Mouse (Mus musculus) stomach, embryonic 15.5 days (tissue): ENCODE data around the gene Tec. TPM values are rescaled to one million over a fixed set of nuclear protein-coding genes. Genes with fewer than 3 reads are reported as not detected.
A peak's percentile ranks its signal among the peaks of the same experiment; 100 is the strongest.

Experiments used
- ATAC-seq: fragments of 200-750 bp; cut with Nextera tagmentation; 2 replicates; pipeline ENCODE4 v1.8.0; 2017; ENCODE audit warnings: low read depth, moderate number of reproducible peaks, moderate TSS enrichment; ENCODE audit not compliant: insufficient read depth, low FRiP score
- H3K27ac ChIP-seq: fragments of 300-500 bp; sonication (generic); 2 replicates; pipeline ENCODE4 v1.5.1; 2015; ENCODE audit warnings: mild to moderate bottlenecking, inconsistent platforms
- H3K27me3 ChIP-seq: fragments of 300-500 bp; sonication (generic); replicated peaks from 2 replicates; pipeline ENCODE4 v1.6.1; 2015; ENCODE audit warnings: inconsistent platforms
- H3K36me3 ChIP-seq: fragments of 300-500 bp; sonication (generic); 2 replicates; pipeline ENCODE4 v1.6.1; 2015; ENCODE audit warnings: inconsistent platforms
- H3K4me1 ChIP-seq: fragments of 300-500 bp; sonication (generic); 2 replicates; pipeline ENCODE4 v1.6.1; 2015; ENCODE audit warnings: inconsistent platforms
- H3K4me2 ChIP-seq: fragments of 300-500 bp; sonication (generic); 2 replicates; pipeline ENCODE4 v1.6.1; 2015; ENCODE audit warnings: mild to moderate bottlenecking, inconsistent platforms
- H3K4me3 ChIP-seq: fragments of 300-500 bp; sonication (generic); replicated peaks from 2 replicates; pipeline ENCODE4 v1.5.1; 2015; ENCODE audit warnings: inconsistent platforms
- H3K9ac ChIP-seq: fragments of 300-500 bp; sonication (generic); 2 replicates; pipeline ENCODE4 v1.6.1; 2015; ENCODE audit warnings: inconsistent platforms
- H3K9me3 ChIP-seq: fragments of 300-500 bp; sonication (generic); 2 replicates; pipeline ENCODE4 v1.6.1; 2016; ENCODE audit warnings: inconsistent platforms
- WGBS: fragments of 180-500 bp; shearing (Covaris S2); methylation state at CpG from one replicate; pipeline ENCODE4 v1.1.7; 2015; 5-methylcytosine and 5-hydroxymethylcytosine counted together
- polyA plus RNA-seq: library from polyadenylated mRNA; unstranded; fragments of >200 nt; fragmentation: Nextera tagmentation; extraction: Ambion mirVana; gene quantifications from 2 replicates; pipeline ENCODE4 v1.2.1, GENCODE M21; 2015

Tec gene
- 9.9 and 10.8 TPM in 2 replicates for polyA plus RNA-seq

GRCm38 (mm10) chr5:72868091-72868875 is at the start of gene Tec:
Tec (minus strand) TSS chr5:72868483.
- Histone ChIP-seq H3K4me1 (peaks cover 8% of the 10 kb centered on the region; the same call in 1 of the 2 replicates), H3K36me3 (no peaks in the 10 kb centered on the region), H3K9me3 (no peaks in the 10 kb centered on the region), H3K4me2 (peak within 1 kb of the TSS; percentile 97), H3K27ac (peak within 1 kb of the TSS; percentile 59; the same call in 1 of the 2 replicates), H3K4me3 (peak within 1 kb of the TSS; percentile 59), H3K27me3 (no peaks in the 10 kb centered on the region), H3K9ac (peak within 1 kb of the TSS; percentile 43)
- under 1% methylated on average over 59 of the region's 60 CpGs for WGBS
- ATAC-seq, result peak; percentile 95

- H3K4me2 ChIP-seq, result peak overlapping the region; percentile 61
- H3K4me3 ChIP-seq, result peak overlapping the region; percentile 97; the same call in 1 of the 2 replicates
- no peak overlapping the region for H3K9ac ChIP-seq
- H3K9me3 ChIP-seq, result no peaks in the 10 kb centered on the region
- H3K27me3 ChIP-seq, result no peaks in the 10 kb centered on the region
- no peaks in the 10 kb centered on the region for H3K36me3 ChIP-seq
- ATAC-seq, result no peak
- WGBS, result 13% methylated on average over 1 of the region's 1 CpGs
- H3K27ac ChIP-seq, result peak overlapping the region; percentile 62; the same call in 1 of the 2 replicates
- peaks cover 16% of the 10 kb centered on the region for H3K4me1 ChIP-seq
These were observed 48.6 kb upstream of the Tec start for GRCm38 (mm10) chr5:72916851-72917250.

GRCm38 (mm10) chr5:72916048-72916447 is 47.8 kb upstream of the Tec start:
- H3K36me3 ChIP-seq, result no peaks in the 10 kb centered on the region
- peak overlapping the region; percentile 97 for H3K4me3 ChIP-seq
- peak overlapping the region; percentile 61 for H3K4me2 ChIP-seq
- peak overlapping the region; percentile 99; the same call in 1 of the 2 replicates for H3K27ac ChIP-seq
- peaks cover 16% of the 10 kb centered on the region for H3K4me1 ChIP-seq
- 23% methylated on average over 4 of the region's 4 CpGs for WGBS
- no peaks in the 10 kb centered on the region for H3K9me3 ChIP-seq
- H3K27me3 ChIP-seq, result no peaks in the 10 kb centered on the region
- no peak for ATAC-seq
- peak overlapping the region; percentile 99; the same call in 1 of the 2 replicates for H3K9ac ChIP-seq

GRCm38 (mm10) chr5:72914633-72915561 is 46.6 kb upstream of the Tec start:
- H3K4me1 ChIP-seq, result peaks cover 16% of the 10 kb centered on the region
- no peaks in the 10 kb centered on the region for H3K36me3 ChIP-seq
- WGBS, result 0% methylated on average over 64 of the region's 66 CpGs
- H3K9me3 ChIP-seq, result no peaks in the 10 kb centered on the region
- peak overlapping the region; percentile 99 for H3K9ac ChIP-seq
- peak overlapping the region; percentile 61 for H3K4me2 ChIP-seq
- peak overlapping the region; percentile 99 for H3K27ac ChIP-seq
- ATAC-seq, result peak; percentile 28
- peak overlapping the region; percentile 97 for H3K4me3 ChIP-seq
- no peaks in the 10 kb centered on the region for H3K27me3 ChIP-seq

GRCm38 (mm10) chr5:72913648-72914557 is 45.6 kb upstream of the Tec start, which contains the start of gene Slain2:
Slain2 (plus strand) TSS chr5:72914304.
- H3K27me3 ChIP-seq, result no peaks in the 10 kb centered on the region
- H3K36me3 ChIP-seq, result no peaks in the 10 kb centered on the region
- peak within 1 kb of the TSS; percentile 97 for H3K4me3 ChIP-seq
- H3K9ac ChIP-seq, result peak within 1 kb of the TSS; percentile 99
- ATAC-seq, result peak; percentile 93
- WGBS, result under 1% methylated on average over 77 of the region's 83 CpGs
- peak within 1 kb of the TSS; percentile 61 for H3K4me2 ChIP-seq
- H3K9me3 ChIP-seq, result no peaks in the 10 kb centered on the region
- H3K27ac ChIP-seq, result peak within 1 kb of the TSS; percentile 99
- peaks cover 16% of the 10 kb centered on the region for H3K4me1 ChIP-seq

GRCm38 (mm10) chr5:72911284-72911683 is 43.0 kb upstream of the Tec start:
- no peak overlapping the region for H3K4me2 ChIP-seq
- no peak for ATAC-seq
- no peaks in the 10 kb centered on the region for H3K36me3 ChIP-seq
- no peaks in the 10 kb centered on the region for H3K9me3 ChIP-seq
- H3K4me1 ChIP-seq, result peaks cover 6% of the 10 kb centered on the region
- no peaks in the 10 kb centered on the region for H3K27me3 ChIP-seq
- 89% methylated on average over 3 of the region's 3 CpGs for WGBS
- no peak overlapping the region for H3K27ac ChIP-seq
- no peak overlapping the region for H3K9ac ChIP-seq
- no peak overlapping the region for H3K4me3 ChIP-seq

GRCm38 (mm10) chr5:72910373-72910772 is 42.1 kb upstream of the Tec start:
- H3K9me3 ChIP-seq, result no peaks in the 10 kb centered on the region
- no peak overlapping the region for H3K27ac ChIP-seq
- H3K9ac ChIP-seq, result no peak overlapping the region
- ATAC-seq, result no peak
- no peak overlapping the region for H3K4me2 ChIP-seq
- no peak overlapping the region for H3K4me3 ChIP-seq
- H3K36me3 ChIP-seq, result no peaks in the 10 kb centered on the region
- H3K27me3 ChIP-seq, result no peaks in the 10 kb centered on the region
- 87% methylated on average over 1 of the region's 1 CpGs for WGBS
- no peaks in the 10 kb centered on the region for H3K4me1 ChIP-seq

- H3K4me3 ChIP-seq, result no peak overlapping the region
- no peak overlapping the region for H3K4me2 ChIP-seq
- no peaks in the 10 kb centered on the region for H3K9me3 ChIP-seq
- no peak overlapping the region for H3K27ac ChIP-seq
- H3K27me3 ChIP-seq, result no peaks in the 10 kb centered on the region
- no peaks in the 10 kb centered on the region for H3K4me1 ChIP-seq
- H3K36me3 ChIP-seq, result no peaks in the 10 kb centered on the region
- ATAC-seq, result no peak
- WGBS, result 67% methylated on average over 4 of the region's 4 CpGs
- H3K9ac ChIP-seq, result no peak overlapping the region
These were observed 41.1 kb upstream of the Tec start for GRCm38 (mm10) chr5:72909363-72909762.

GRCm38 (mm10) chr5:72908324-72908936 is 40.1 kb upstream of the Tec start:
- no peaks in the 10 kb centered on the region for H3K27me3 ChIP-seq
- H3K4me1 ChIP-seq, result no peaks in the 10 kb centered on the region
- WGBS, result 77% methylated on average over 8 of the region's 8 CpGs

GRCm38 (mm10) chr5:72907402-72907801 is 39.1 kb upstream of the Tec start:
- Histone ChIP-seq H3K4me3 (no peak overlapping the region), H3K36me3 (no peaks in the 10 kb centered on the region), H3K4me2 (no peak overlapping the region), H3K27me3 (no peaks in the 10 kb centered on the region), H3K9me3 (no peaks in the 10 kb centered on the region), H3K27ac (no peak overlapping the region), H3K9ac (no peak overlapping the region), H3K4me1 (no peaks in the 10 kb centered on the region)
- WGBS, result 79% methylated on average over 6 of the region's 6 CpGs
- no peak for ATAC-seq

More at GRCm38 (mm10) chr5:72908324-72908936, 40.1 kb upstream of the Tec start:
- Histone ChIP-seq H3K4me3 (no peak overlapping the region), H3K9me3 (no peaks in the 10 kb centered on the region), H3K36me3 (no peaks in the 10 kb centered on the region), H3K4me2 (no peak overlapping the region), H3K9ac (no peak overlapping the region), H3K27ac (no peak overlapping the region)
- ATAC-seq, result no peak
